Mouse (Mus musculus) splenic B cell, adult 2 months (primary cell): ENCODE results near the gene Hmgcll1.
A peak's percentile ranks its signal among the peaks of the same experiment; 100 is the strongest.
"Not testable (repeated sequence)": the region's sequence is repeated elsewhere in the genome, so short reads cannot be mapped to it uniquely, and the experiment has no call there.

Experiments
- DNase-seq: peaks from one replicate; pipeline ENCODE4 v3.0.0-alpha.2; 2011; ENCODE audit warnings: low read depth, low spot score
- H3K27me3 ChIP-seq: 2 replicates; pipeline ENCODE4 v1.6.1; 2012; ENCODE audit warnings: mild to moderate bottlenecking, low read length, moderate library complexity, mixed read lengths; ENCODE audit not compliant: control insufficient read depth, poor library complexity, insufficient read depth, severe bottlenecking
- H3K36me3 ChIP-seq: 2 replicates; pipeline ENCODE4 v1.6.1; 2012; ENCODE audit warnings: mild to moderate bottlenecking, low read length, moderate library complexity, mixed read lengths; ENCODE audit not compliant: control insufficient read depth, poor library complexity, insufficient read depth, severe bottlenecking

Hmgcll1 gene

DNA sequence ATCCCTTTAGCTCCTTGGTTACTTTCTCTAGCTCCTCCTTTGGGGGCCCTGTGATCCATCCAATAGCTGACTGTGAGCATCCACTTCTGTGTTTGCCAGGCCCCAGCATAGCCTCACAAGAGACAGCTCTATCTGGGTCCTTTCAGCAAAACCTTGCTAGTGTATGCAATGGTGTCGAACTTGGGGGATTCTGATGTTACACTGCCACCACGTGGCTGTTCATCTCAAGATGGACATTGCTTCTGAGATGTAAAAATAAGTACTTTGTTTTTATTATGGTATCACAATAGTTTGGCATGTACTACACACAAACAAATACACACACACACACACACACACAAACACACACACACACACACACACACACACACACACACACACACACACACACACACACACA, 108.2 kb downstream of the Hmgcll1 start:
- H3K36me3 ChIP-seq, H3K27me3 ChIP-seq: not testable (repeated sequence)
- peak; percentile 69 for DNase-seq

GRCm38 (mm10) chr9:76124249-76124648, 109.6 kb downstream of the Hmgcll1 start:
- DNase-seq, result no peak
- Histone ChIP-seq H3K27me3 (no peaks in the 10 kb centered on the region), H3K36me3 (no peaks in the 10 kb centered on the region)

DNA sequence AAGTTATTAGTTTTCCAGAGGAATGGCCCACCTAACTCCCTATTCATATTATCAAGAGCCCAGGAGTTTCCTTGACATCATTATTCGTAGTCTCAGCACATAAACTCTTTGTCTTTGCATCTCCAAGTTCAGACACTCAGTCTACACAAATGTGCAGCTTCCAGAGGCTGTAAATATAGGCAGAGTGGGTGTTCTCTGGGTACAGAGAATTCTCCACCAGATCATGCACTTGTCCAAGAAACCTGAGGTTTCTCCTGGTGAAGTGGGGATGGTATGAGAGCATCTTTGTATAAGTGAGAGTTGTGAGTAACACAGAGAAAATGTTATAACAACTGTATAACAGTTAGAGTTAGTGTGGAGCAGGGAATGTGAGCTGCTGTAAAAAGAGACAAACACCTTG, 114.7 kb downstream of the Hmgcll1 start:
- Histone ChIP-seq H3K27me3 (no peaks in the 10 kb centered on the region), H3K36me3 (no peaks in the 10 kb centered on the region)
- DNase-seq, result no peak

- no peak for DNase-seq
- Histone ChIP-seq H3K27me3 (no peaks in the 10 kb centered on the region), H3K36me3 (no peaks in the 10 kb centered on the region)
These were observed 119.4 kb downstream of the Hmgcll1 start for GRCm38 (mm10) chr9:76134042-76134441.

GRCm38 (mm10) chr9:76138378-76139109, 123.9 kb downstream of the Hmgcll1 start:
- DNase-seq, result no peak
- no peaks in the 10 kb centered on the region for H3K27me3 ChIP-seq
- no peaks in the 10 kb centered on the region for H3K36me3 ChIP-seq

DNA sequence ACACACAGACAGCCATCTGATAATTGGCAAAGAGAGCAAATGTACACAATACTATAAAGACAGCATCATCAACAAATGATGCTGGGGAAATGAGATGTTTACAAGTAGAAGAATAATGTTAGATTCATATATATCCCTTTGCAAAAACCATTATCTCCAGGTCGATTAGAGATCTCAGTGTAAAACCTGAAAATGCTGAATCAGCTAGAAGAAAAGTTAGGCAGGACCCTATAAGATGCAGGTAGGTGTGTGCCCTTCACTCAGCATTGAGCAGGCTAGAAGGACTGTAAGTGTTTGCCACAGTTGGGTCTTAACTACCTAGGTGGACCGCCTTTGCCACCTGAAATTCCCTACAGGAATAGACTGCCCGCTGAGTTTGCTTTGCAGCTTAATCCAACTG, 130.9 kb downstream of the Hmgcll1 start:
- no peaks in the 10 kb centered on the region for H3K36me3 ChIP-seq
- DNase-seq, result no peak
- H3K27me3 ChIP-seq, result no peaks in the 10 kb centered on the region

DNA sequence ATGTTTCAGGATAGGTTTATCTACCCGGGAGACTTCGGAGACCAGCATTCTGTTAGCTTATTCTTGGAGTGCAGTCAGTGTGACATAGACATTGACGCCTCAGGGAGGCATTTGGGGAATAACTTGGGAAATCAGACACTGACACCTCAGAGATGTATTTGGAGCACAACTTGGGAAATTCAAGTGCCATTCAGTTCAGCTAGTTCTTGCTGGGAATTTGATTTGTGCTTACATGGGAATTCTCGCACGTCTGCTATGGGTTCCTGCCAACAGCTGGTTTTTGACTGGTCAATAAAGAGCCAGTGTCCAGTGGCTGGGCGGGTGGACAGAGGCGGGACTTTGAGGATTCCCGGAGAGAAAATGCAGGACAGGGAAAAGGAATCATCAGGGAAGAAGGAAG, 147.8 kb downstream of the Hmgcll1 start:
- no peak for DNase-seq
- H3K36me3 ChIP-seq, result no peaks in the 10 kb centered on the region
- no peaks in the 10 kb centered on the region for H3K27me3 ChIP-seq

DNA sequence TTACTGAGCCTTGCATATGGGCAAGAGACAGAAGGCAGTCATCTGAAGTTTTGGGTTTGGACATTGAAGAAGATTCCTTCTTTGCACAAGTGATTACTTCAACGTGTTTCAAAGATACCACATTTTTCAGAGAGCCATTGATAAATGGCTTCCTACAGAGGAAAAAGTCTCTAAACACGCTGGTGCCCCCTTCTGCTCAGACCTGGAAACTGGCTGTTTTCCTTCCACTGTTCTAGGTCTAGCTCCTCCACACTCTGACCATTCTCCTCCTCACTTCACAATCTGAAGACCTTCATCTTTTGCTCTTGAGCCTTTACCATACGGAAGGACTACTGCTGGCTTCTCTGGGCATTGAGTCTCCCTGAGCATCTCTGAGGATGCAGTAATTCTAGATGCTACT, 153.7 kb downstream of the Hmgcll1 start:
- no peaks in the 10 kb centered on the region for H3K36me3 ChIP-seq
- no peak for DNase-seq
- no peaks in the 10 kb centered on the region for H3K27me3 ChIP-seq

GRCm38 (mm10) chr9:76172686-76173295, 158.1 kb downstream of the Hmgcll1 start:
- no peak for DNase-seq
- Histone ChIP-seq H3K27me3 (no peaks in the 10 kb centered on the region), H3K36me3 (no peaks in the 10 kb centered on the region)

DNA sequence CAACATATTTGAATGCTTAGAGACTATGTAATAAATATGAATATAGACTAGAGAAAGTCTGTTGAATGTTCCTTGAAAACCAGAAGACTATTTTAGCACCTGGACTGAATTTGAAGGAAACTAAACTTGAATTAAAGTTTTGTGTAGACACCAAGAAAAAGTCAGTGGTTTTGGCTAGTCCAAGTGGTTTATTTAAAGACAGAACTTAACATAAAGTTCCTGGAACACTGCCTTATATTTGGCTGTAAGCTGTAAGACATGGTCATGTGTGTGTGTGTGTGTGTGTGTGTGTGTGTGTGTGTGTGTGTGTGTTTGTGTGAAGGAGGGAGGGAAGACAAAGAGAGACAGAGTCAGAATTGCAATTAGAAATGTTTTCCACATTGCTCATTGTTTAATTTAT, 164.6 kb downstream of the Hmgcll1 start:
- no peak for DNase-seq
- H3K36me3 ChIP-seq, result no peaks in the 10 kb centered on the region
- H3K27me3 ChIP-seq, result no peaks in the 10 kb centered on the region
